Mouse (Mus musculus) liver, adult 2 months (tissue): ENCODE results near the gene Bmp2k. TPM values are rescaled to one million over a fixed set of nuclear protein-coding genes. Genes with fewer than 3 reads are reported as not detected.
A peak's percentile ranks its signal among the peaks of the same experiment; 100 is the strongest.

ENCODE experiments used
- DNase-seq: peaks from one replicate; pipeline ENCODE4 v3.0.0-alpha.2; 2011; ENCODE audit warnings: low read depth, low spot score; ENCODE audit errors: extremely low read depth
- H3K27ac ChIP-seq: fragments of 200-500 bp; replicated peaks from 2 replicates; pipeline ENCODE4 v1.5.1; 2012; ENCODE audit warnings: low read depth, mild to moderate bottlenecking, control low read depth, inconsistent platforms, low read length; ENCODE audit not compliant: insufficient read depth
- H3K27me3 ChIP-seq: fragments of 200-500 bp; 2 replicates; pipeline ENCODE4 v1.6.1; 2012; ENCODE audit warnings: mild to moderate bottlenecking, moderate library complexity, low read length, inconsistent platforms; ENCODE audit not compliant: control insufficient read depth, insufficient read depth
- H3K36me3 ChIP-seq: fragments of 200-500 bp; 2 replicates; pipeline ENCODE4 v1.6.1; 2012; ENCODE audit warnings: low read length, inconsistent platforms; ENCODE audit not compliant: control insufficient read depth, insufficient read depth
- H3K4me1 ChIP-seq: fragments of 200-500 bp; 2 replicates; pipeline ENCODE4 v1.6.1; 2011; ENCODE audit warnings: low read length; ENCODE audit not compliant: control insufficient read depth, insufficient read depth
- H3K4me3 ChIP-seq: fragments of 200-500 bp; 2 replicates; pipeline ENCODE4 v1.5.1; 2011; ENCODE audit warnings: low read depth, mild to moderate bottlenecking, control low read depth, low read length, moderate library complexity; ENCODE audit not compliant: insufficient read depth
- H3K79me2 ChIP-seq: fragments of 200-500 bp; 2 replicates; pipeline ENCODE4 v1.6.1; 2012; ENCODE audit warnings: inconsistent platforms, mild to moderate bottlenecking, low read length, moderate library complexity; ENCODE audit not compliant: control insufficient read depth, insufficient read depth
- H3K9ac ChIP-seq: fragments of 200-500 bp; 2 replicates; pipeline ENCODE4 v1.6.1; 2012; ENCODE audit warnings: low read depth, mild to moderate bottlenecking, control low read depth, inconsistent platforms, low read length
- CTCF ChIP-seq: fragments of 200-500 bp; IDR thresholded peaks from 2 replicates; pipeline ENCODE4 v1.5.1; 2011; ENCODE audit warnings: low read depth, low read length, control low read depth
- POLR2A ChIP-seq: fragments of 200-500 bp; IDR thresholded peaks from 2 replicates; pipeline ENCODE4 v1.6.1; 2011; ENCODE audit warnings: low read length, control low read depth; ENCODE audit not compliant: insufficient read depth; ENCODE audit errors: extremely low read depth
- WGBS: fragments of 180-500 bp; shearing (Covaris S2); methylation state at CpG from one replicate; pipeline ENCODE4 v1.1.7; 2018; 5-methylcytosine and 5-hydroxymethylcytosine counted together
- polyA plus RNA-seq: library from polyadenylated mRNA; depleted of rRNA; stranded (reverse); fragments of >200 nt; gene quantifications from 2 replicates; pipeline ENCODE4 v1.2.3, GENCODE M21; 2012
- total RNA-seq: library from RNA; depleted of rRNA; stranded (reverse); fragments of >200 nt; gene quantifications from 2 replicates; pipeline ENCODE4 v1.2.3, GENCODE M21; 2014

Bmp2k gene
- total and polyA plus RNA-seq, 2 experiments, result 2.9 to 7.1 TPM

DNA sequence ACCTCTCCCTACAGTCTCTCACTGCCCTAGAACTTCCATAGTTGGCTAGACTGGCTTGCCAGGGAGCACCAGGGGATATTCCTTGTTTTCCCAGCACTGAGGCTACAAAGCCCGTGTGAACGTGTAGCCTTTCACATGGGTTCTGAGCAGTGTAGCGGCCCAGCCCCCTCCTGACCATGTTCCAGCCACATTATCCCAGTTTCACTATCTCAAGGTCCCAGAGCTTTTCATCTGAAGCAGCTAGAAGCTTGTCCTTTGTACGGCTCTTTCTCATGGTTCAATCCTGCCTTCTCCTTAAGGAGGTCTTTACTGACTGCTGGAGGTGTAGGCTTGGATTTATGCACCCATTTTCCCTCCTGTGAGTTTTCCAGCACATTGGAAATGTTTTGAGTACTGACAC is 87.1 kb downstream of the Bmp2k start:
- no peak for TF ChIP-seq CTCF
- TF ChIP-seq POLR2A, result no peak
- H3K4me1 ChIP-seq, result peaks cover 2% of the 10 kb centered on the region; the same call in 1 of the 2 replicates
- H3K27ac ChIP-seq, result no peak overlapping the region
- H3K4me3 ChIP-seq, result no peak overlapping the region
- DNase-seq, result no peak
- H3K27me3 ChIP-seq, result no peaks in the 10 kb centered on the region
- H3K36me3 ChIP-seq, result peaks cover 2% of the 10 kb centered on the region; the same call in 1 of the 2 replicates
- WGBS, result 86% methylated on average over 4 of the region's 4 CpGs
- H3K9ac ChIP-seq, result no peak overlapping the region
- H3K79me2 ChIP-seq, result no peaks in the 10 kb centered on the region

DNA sequence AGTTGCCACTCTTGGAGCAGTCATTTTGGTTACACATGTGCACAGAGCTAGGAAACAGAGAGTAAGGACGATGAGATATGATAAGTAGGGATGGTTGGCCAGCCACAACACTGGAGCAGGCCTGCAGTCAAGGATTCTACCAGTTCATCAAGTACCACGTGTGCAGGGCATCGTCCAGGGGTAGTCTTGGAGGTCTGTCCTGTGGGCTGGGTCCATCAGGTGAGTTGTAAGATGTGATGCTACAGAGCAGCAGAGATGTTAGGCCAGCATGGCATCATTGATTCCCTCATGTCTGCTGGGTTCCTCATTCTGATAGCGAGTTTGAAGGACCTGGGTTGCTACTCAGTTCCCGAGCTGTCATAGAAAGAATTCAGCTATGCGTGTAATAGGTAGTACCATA is 87.6 kb downstream of the Bmp2k start:
- WGBS, result 94% methylated on average over 6 of the region's 6 CpGs
- H3K36me3 ChIP-seq, result peaks cover 2% of the 10 kb centered on the region; the same call in 1 of the 2 replicates

DNA sequence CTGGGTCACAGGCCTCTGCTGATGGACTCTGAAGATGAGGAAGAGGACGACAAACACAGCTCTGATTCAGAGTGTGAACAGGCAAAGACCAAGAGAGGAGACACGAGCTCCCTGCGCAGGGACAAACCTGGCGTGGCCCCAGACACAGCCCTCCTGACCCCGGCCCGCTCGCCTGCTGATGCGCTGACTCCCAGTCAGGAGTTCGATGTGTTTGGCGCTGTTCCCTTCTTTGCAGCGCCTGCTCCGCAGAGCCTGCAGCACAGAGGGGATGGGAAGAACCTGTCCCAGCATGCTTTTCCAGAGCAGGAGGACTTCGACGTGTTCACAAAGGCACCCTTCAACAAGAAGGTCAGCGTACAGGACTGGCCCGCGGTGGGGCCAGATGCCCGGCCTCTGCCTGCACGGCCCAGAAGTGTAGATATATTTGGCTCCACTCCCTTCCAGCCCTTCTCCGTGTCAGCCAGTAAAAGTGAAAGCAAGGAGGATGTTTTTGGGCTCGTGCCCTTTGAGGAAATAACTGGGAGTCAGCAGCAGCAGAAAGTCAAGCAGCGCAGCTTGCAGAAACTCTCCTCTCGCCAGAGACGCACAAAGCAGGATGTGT is 89.6 kb downstream of the Bmp2k start:
- Histone ChIP-seq H3K27ac (0 out of 2 replicates have a peak overlapping the region, but pooled peaks have one; percentile 17), H3K79me2 (no peaks in the 10 kb centered on the region), H3K36me3 (peaks cover 4% of the 10 kb centered on the region; the same call in 1 of the 2 replicates), H3K4me1 (peaks cover 6% of the 10 kb centered on the region), H3K9ac (no peak overlapping the region), H3K4me3 (peak overlapping the region; percentile 39), H3K27me3 (no peaks in the 10 kb centered on the region)
- DNase-seq, result peak; percentile 31
- TF ChIP-seq POLR2A (no peak), CTCF (no peak)
- 83% methylated on average over 24 of the region's 24 CpGs for WGBS

More for the DNA sequence above, 87.6 kb downstream of the Bmp2k start:
- TF ChIP-seq CTCF, result no peak
- TF ChIP-seq POLR2A, result no peak
- peaks cover 6% of the 10 kb centered on the region for H3K4me1 ChIP-seq
- no peak overlapping the region for H3K9ac ChIP-seq
- no peak overlapping the region for H3K27ac ChIP-seq
- DNase-seq, result no peak
- H3K27me3 ChIP-seq, result no peaks in the 10 kb centered on the region
- H3K4me3 ChIP-seq, result no peak overlapping the region
- no peaks in the 10 kb centered on the region for H3K79me2 ChIP-seq

DNA sequence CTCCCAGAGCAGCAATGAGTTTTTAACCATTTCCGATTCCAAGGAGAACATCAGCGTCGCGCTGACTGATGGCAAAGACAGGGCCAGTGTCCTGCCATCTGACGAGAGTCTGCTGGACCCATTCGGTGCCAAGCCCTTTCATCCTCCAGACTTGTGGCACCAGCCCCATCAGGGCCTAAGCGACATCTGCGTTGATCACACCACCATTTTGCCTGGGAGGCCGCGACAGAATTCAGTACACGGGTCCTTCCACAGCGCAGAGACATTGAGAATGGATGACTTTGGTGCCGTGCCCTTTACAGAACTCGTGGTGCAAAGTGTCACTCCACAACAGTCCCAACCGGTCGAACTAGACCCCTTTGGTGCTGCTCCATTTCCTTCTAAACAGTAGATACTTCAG is 90.3 kb downstream of the Bmp2k start:
- no peaks in the 10 kb centered on the region for H3K79me2 ChIP-seq
- WGBS, result 92% methylated on average over 16 of the region's 16 CpGs
- no peak overlapping the region for H3K4me3 ChIP-seq
- peaks cover 4% of the 10 kb centered on the region; the same call in 1 of the 2 replicates for H3K36me3 ChIP-seq
- H3K9ac ChIP-seq, result no peak overlapping the region
- no peaks in the 10 kb centered on the region for H3K27me3 ChIP-seq
- TF ChIP-seq POLR2A (no peak), CTCF (no peak)
- H3K4me1 ChIP-seq, result peaks cover 6% of the 10 kb centered on the region
- H3K27ac ChIP-seq, result no peak overlapping the region
- no peak for DNase-seq

DNA sequence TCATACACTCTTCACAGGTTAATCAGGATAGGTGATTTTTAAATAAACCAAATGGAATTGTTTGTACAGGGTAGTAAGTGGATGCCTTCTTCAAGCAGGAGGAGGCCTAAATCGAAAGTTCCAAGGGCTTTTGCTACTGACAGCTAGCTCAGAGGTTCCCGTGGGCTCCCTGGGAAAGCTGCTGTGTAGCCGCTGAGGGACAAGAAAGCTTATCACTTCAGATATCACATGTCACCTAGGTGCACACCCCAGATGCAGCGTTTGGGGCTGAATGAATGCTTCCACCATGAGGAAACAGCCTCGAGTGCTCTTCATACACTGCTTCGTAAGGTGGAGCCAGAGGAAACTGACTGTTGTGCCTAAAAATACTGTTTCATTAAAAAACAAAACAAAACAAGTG is 90.7 kb downstream of the Bmp2k start:
- Histone ChIP-seq H3K4me1 (peaks cover 6% of the 10 kb centered on the region), H3K4me3 (no peak overlapping the region), H3K9ac (no peak overlapping the region), H3K36me3 (peaks cover 4% of the 10 kb centered on the region; the same call in 1 of the 2 replicates), H3K27ac (no peak overlapping the region), H3K27me3 (no peaks in the 10 kb centered on the region), H3K79me2 (no peaks in the 10 kb centered on the region)
- no peak for DNase-seq
- 86% methylated on average over 6 of the region's 6 CpGs for WGBS
- TF ChIP-seq CTCF (no peak), POLR2A (no peak)

DNA sequence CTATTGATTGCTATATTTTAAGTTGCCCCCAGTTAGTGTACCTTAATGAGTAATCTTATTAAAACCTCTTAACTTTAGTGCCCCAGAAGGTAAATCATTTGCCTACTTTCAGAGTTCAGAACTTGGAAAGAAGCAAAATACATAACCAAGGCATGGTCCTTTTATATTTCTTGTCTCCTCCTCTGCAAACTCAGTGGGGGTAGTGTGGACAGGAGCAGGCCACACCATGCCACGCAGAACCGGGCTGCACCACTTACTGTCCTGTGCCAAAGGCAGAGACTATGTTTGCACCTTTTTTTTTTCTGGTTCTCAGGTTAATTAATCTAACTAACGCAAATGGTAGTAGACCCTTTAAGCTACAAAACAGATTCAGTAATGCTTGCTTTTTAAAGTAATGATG is 91.9 kb downstream of the Bmp2k start:
- H3K27ac ChIP-seq, result no peak overlapping the region
- H3K4me3 ChIP-seq, result no peak overlapping the region
- TF ChIP-seq CTCF, result no peak
- no peak for TF ChIP-seq POLR2A
- H3K4me1 ChIP-seq, result peaks cover 6% of the 10 kb centered on the region
- H3K36me3 ChIP-seq, result peaks cover 4% of the 10 kb centered on the region; the same call in 1 of the 2 replicates
- no peaks in the 10 kb centered on the region for H3K79me2 ChIP-seq
- WGBS, result 38% methylated on average over 3 of the region's 3 CpGs
- H3K27me3 ChIP-seq, result no peaks in the 10 kb centered on the region
- DNase-seq, result peak; percentile 57
- no peak overlapping the region for H3K9ac ChIP-seq
